Mouse (Mus musculus): ENCODE results near the gene Gm20661. TPM values are rescaled to one million over a fixed set of nuclear protein-coding genes. Genes with fewer than 3 reads are reported as not detected.

The Gm20661 gene
- total and polyA plus RNA-seq, 3 experiments, result 0.35 to 0.85 TPM; not detected in 1

DNA sequence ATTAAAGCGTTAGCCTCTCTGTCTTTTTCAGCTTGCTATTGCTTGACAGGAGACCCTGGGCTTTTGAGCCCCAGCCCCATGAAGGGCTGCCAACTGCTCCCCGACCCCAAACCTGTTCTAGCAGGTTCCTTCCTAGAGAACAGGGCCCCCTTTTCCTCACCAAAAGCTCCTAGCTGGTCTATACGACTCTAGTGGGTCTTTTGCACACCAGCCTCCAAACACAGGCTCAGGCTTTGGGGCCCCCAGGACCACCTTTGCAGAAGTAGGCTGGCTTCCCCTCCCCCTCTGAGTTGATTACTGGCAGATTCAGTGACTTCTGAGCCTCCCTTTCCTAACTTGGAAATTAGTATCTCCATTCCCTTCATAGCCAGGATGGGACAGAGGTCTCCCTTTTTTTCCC lies 46.0 kb upstream of the Gm20661 start:
- Histone ChIP-seq H3K9me3 (replicated peaks; ENCODE audit: insufficient read depth, low read length) (no peaks in the 10 kb centered on the region), H3K79me2 (ENCODE audit: control insufficient read depth, insufficient read depth, low read length, poor library complexity) (no peaks in the 10 kb centered on the region), H3K27ac (ENCODE audit: control insufficient read depth, low read depth, low read length) (no peak overlapping the region), H3K27me3 (ENCODE audit: control insufficient read depth in 1 of 2, insufficient read depth in 2 of 2, low read length in 2 of 2) (peaks cover 9 to 28% of the 10 kb centered on the region in 2 experiments), H3K4me3 (ENCODE audit: control insufficient read depth in 1 of 2, insufficient read depth in 1 of 2, low read depth in 2 of 2, low read length in 2 of 2) (no peak overlapping the region), H3K9ac (ENCODE audit: control insufficient read depth, low read depth, low read length, poor library complexity, severe bottlenecking) (no peak overlapping the region), H3K4me1 (ENCODE audit: control insufficient read depth in 1 of 2, insufficient read depth in 2 of 2, low read length in 2 of 2) (no peaks in the 10 kb centered on the region), H3K36me3 (ENCODE audit: control insufficient read depth in 1 of 2, insufficient read depth in 2 of 2, low read length in 2 of 2) (0 out of 4 replicates have a peak, but pooled peaks cover 0 to 2% of the 10 kb centered on the region in 2 experiments)
- no peak for DNase-seq (ENCODE audit: low read depth, low spot score)
- TF ChIP-seq ZKSCAN1 (IDR thresholded peaks at IDR 0.05; ENCODE audit: low read depth, low read length), result no peak
- TF ChIP-seq CHD2 (IDR thresholded peaks at IDR 0.05; ENCODE audit: low read length), result no peak
- no peak for TF ChIP-seq SIN3A (IDR thresholded peaks at IDR 0.05; ENCODE audit: low read length)
- TF ChIP-seq CHD1 (IDR thresholded peaks at IDR 0.05; ENCODE audit: low read depth, low read length), result no peak
- no peak for TF ChIP-seq NELFE (IDR thresholded peaks at IDR 0.05; ENCODE audit: low read depth, low read length)
- no peak for TF ChIP-seq MAX (IDR thresholded peaks at IDR 0.05; ENCODE audit: low read length)
- TF ChIP-seq USF2 (IDR thresholded peaks at IDR 0.05; ENCODE audit: borderline replicate concordance in 1 of 2, insufficient read depth in 1 of 2, low read depth in 1 of 2, low read length in 2 of 2), result no peak
- TF ChIP-seq KAT2A (conservative IDR thresholded peaks at IDR 0.05; ENCODE audit: low read depth, low read length), result no peak
- TF ChIP-seq MEF2A (IDR thresholded peaks at IDR 0.05; ENCODE audit: extremely low read depth, insufficient replicate concordance, low read depth, low read length, poor library complexity, severe bottlenecking), result no peak
- no peak for TF ChIP-seq RCOR1 (IDR thresholded peaks at IDR 0.05; ENCODE audit: low read depth, low read length)
- TF ChIP-seq MYC (IDR thresholded peaks at IDR 0.05; ENCODE audit: low read depth, low read length), result no peak

DNA sequence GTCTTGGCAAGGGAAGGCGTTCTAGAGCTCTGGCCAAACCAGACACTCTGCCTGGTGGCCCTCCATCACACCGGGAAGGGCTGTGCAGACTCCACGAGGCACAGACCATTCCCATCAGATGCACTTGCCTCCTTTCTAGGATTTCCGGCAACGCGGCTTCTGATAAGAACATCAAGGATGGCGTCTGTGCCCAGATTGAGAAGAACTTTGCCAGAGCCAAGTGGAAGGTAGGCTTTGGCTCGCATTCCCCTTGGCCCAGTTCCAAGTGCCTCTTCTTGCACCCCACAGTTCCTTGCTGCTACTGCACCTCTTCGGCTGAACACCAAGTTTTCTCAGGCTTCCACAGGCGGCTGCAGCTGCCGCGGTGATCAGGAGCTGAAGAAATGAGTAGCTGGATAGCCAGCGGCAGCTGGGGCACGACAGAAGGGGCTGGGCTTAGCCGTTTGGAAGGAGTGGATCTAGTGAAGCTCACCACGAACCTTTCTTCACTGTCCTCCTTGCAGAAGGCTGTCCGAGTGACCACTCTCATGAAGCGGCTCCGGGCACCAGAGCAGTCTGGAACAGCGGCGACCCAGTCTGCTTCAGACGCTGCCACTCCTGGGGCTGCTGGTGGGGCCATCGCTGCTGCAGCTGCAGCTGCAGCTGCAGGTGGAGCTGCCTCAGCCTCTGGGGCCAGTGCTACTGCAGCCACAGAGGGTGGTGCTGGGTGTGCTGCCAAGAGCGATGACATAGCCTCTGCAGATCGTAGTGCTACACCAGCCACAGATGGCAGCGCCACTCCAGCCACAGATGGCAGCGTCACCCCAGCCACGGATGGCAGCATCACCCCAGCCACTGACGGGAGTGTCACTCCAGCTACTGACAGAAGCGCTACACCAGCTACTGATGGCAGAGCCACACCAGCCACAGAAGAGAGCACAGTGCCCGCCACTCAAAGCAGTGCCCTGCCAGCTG lies 35.3 kb upstream of the Gm20661 start:
- H3K4me1 ChIP-seq (ENCODE audit: control insufficient read depth in 1 of 2, insufficient read depth in 2 of 2, low read length in 2 of 2), result peaks cover 0 to 13% of the 10 kb centered on the region in 2 experiments; a peak in 2 of 4 replicates
- H3K9me3 ChIP-seq (replicated peaks; ENCODE audit: insufficient read depth, low read length), result no peaks in the 10 kb centered on the region
- TF ChIP-seq BHLHE40 (IDR thresholded peaks at IDR 0.05; ENCODE audit: borderline replicate concordance, low read depth, low read length), result no peak
- TF ChIP-seq E2F4 (IDR thresholded peaks at IDR 0.05; ENCODE audit: borderline replicate concordance, low read depth, low read length), result no peak
- no peak for TF ChIP-seq MXI1 (IDR thresholded peaks at IDR 0.05; ENCODE audit: low read depth, low read length)
- TF ChIP-seq UBTF (IDR thresholded peaks at IDR 0.05; ENCODE audit: borderline replicate concordance, insufficient read depth, low read depth, low read length), result no peak
- no peak for TF ChIP-seq ZKSCAN1 (IDR thresholded peaks at IDR 0.05; ENCODE audit: low read depth, low read length)
- no peak for TF ChIP-seq POLR2AphosphoS2 (IDR thresholded peaks at IDR 0.05; ENCODE audit: low read length)
- no peak for TF ChIP-seq ZMIZ1 (IDR thresholded peaks at IDR 0.05; ENCODE audit: low read depth, low read length)
- no peak for TF ChIP-seq CHD2 (IDR thresholded peaks at IDR 0.05; ENCODE audit: low read length)
- no peak for TF ChIP-seq MYC (IDR thresholded peaks at IDR 0.05; ENCODE audit: low read depth, low read length)
- no peak for TF ChIP-seq USF2 (IDR thresholded peaks at IDR 0.05; ENCODE audit: borderline replicate concordance in 1 of 2, insufficient read depth in 1 of 2, low read depth in 1 of 2, low read length in 2 of 2)
- TF ChIP-seq CTCF (IDR thresholded peaks at IDR 0.05 in 2 of 3, conservative IDR thresholded peaks at IDR 0.05 in 1 of 3; ENCODE audit: control insufficient read depth in 1 of 3, insufficient read depth in 1 of 3, low read depth in 2 of 3, low read length in 3 of 3, poor library complexity in 1 of 3, severe bottlenecking in 1 of 3), result no peak
- TF ChIP-seq SMC3 (IDR thresholded peaks at IDR 0.05; ENCODE audit: low read depth, low read length), result no peak
- no peak for TF ChIP-seq GABPA (IDR thresholded peaks at IDR 0.05; ENCODE audit: low read depth, low read length)
- DNase-seq (ENCODE audit: low read depth, low spot score), result no peak
- H3K4me3 ChIP-seq (ENCODE audit: control insufficient read depth in 1 of 2, insufficient read depth in 1 of 2, low read depth in 2 of 2, low read length in 2 of 2), result no peak overlapping the region
- H3K36me3 ChIP-seq (ENCODE audit: control insufficient read depth in 1 of 2, insufficient read depth in 2 of 2, low read length in 2 of 2), result peaks cover 0 to 9% of the 10 kb centered on the region in 2 experiments; a peak in 2 of 4 replicates
- no peak overlapping the region for H3K9ac ChIP-seq (ENCODE audit: control insufficient read depth, low read depth, low read length, poor library complexity, severe bottlenecking)
- peaks cover 18% of the 10 kb centered on the region for H3K79me2 ChIP-seq (ENCODE audit: control insufficient read depth, insufficient read depth, low read length, poor library complexity)
- H3K27ac ChIP-seq (ENCODE audit: control insufficient read depth, low read depth, low read length), result no peak overlapping the region
- no peaks in the 10 kb centered on the region for H3K27me3 ChIP-seq (ENCODE audit: control insufficient read depth in 1 of 2, insufficient read depth in 2 of 2, low read length in 2 of 2)

All from MEL (cell line).